18 mouse cellular contexts compared by ENCODE assay signal in genomic region chr19:57109620-57110019, GRCm38 (mm10).
A peak's percentile ranks its signal among the peaks of the same experiment; 100 is the strongest.
DNase-seq lines count a peak whose midpoint lies in the region; ATAC-seq and TF ChIP-seq lines count a peak whose summit lies in the region.
"Had no signal": no experiment of that assay in that cellular context is flagged by ENCODE, and none has a peak within 500 bp of the region (broad histone marks: within the 10 kb centered on the region; RNA-seq: fewer than 3 reads in every experiment).

No protein-coding gene starts in this region.

- intact Hi-C loops in gastrocnemius, adult 2 months (cut with DNase I) = no loop called here

- WGBS in heart, embryonic 13.5 days = 56% methylated on average over 7 of the region's 7 CpGs

- no peak for ATAC-seq in heart, embryonic 13.5 days (ENCODE audit: extremely low read depth, insufficient number of reproducible peaks, low FRiP score, low TSS enrichment)
- ATAC-seq: forebrain, embryonic 13.5 days; inflammation-experienced regulatory T-cells, adult 6 months had no signal

- H3K4me3 ChIP-seq in gastrocnemius, adult 2 months = no peak overlapping the region
- H3K4me3 ChIP-seq in heart, embryonic 13.5 days = no peak overlapping the region
- H3K4me3 ChIP-seq: embryonic facial prominence, embryonic 15.5 days; forebrain, embryonic 13.5 days; hindbrain, embryonic 10.5 days; left cerebral cortex, adult 2 months; limb, embryonic 12.5 days; liver, embryonic 15.5 days had no signal

- no peaks in the 10 kb centered on the region for H3K9me3 ChIP-seq in heart, embryonic 13.5 days
- H3K9me3 ChIP-seq: embryonic facial prominence, embryonic 15.5 days; forebrain, embryonic 13.5 days; hindbrain, embryonic 10.5 days; limb, embryonic 12.5 days; liver, embryonic 15.5 days had no signal

- no peak for TF ChIP-seq CTCF in gastrocnemius, adult 2 months (IDR thresholded peaks at IDR 0.05)

- H3K36me3 ChIP-seq in heart, embryonic 13.5 days = peaks cover 10% of the 10 kb centered on the region
- H3K36me3 ChIP-seq: embryonic facial prominence, embryonic 15.5 days; limb, embryonic 12.5 days; liver, embryonic 15.5 days had no signal

- H3K4me2 ChIP-seq in heart, embryonic 13.5 days = no peak overlapping the region
- H3K4me2 ChIP-seq: embryonic facial prominence, embryonic 15.5 days; forebrain, embryonic 13.5 days; limb, embryonic 12.5 days; liver, embryonic 15.5 days had no signal

- no peak overlapping the region for H3K9ac ChIP-seq in heart, embryonic 13.5 days
- H3K9ac ChIP-seq: embryonic facial prominence, embryonic 15.5 days; forebrain, embryonic 13.5 days; limb, embryonic 12.5 days; liver, embryonic 15.5 days had no signal

- no peaks in the 10 kb centered on the region for H3K27me3 ChIP-seq in heart, embryonic 13.5 days (replicated peaks)
- H3K27me3 ChIP-seq: embryonic facial prominence, embryonic 15.5 days; forebrain, embryonic 13.5 days; limb, embryonic 12.5 days; liver, embryonic 15.5 days had no signal

- peak overlapping the region; percentile 68 for H3K27ac ChIP-seq in gastrocnemius, adult 2 months
- peak overlapping the region; percentile 24 for H3K27ac ChIP-seq in heart, embryonic 13.5 days (replicated peaks)
- H3K27ac ChIP-seq: embryonic facial prominence, embryonic 15.5 days; forebrain, embryonic 13.5 days; hindbrain, embryonic 10.5 days; left cerebral cortex, adult 2 months; limb, embryonic 12.5 days; liver, embryonic 15.5 days had no signal

- peaks cover 41% of the 10 kb centered on the region for H3K4me1 ChIP-seq in heart, embryonic 13.5 days

- peak; percentile 51 for DNase-seq in gastrocnemius, adult 2 months
- DNase-seq in gastrocnemius, postnatal 4 days (ENCODE audit: low spot score in 2 of 2) = no peak
- DNase-seq in kidney, postnatal 10 days = peak; percentile 33
- DNase-seq in kidney, postnatal 4 days = no peak
- peak; percentile 52 for DNase-seq in heart, postnatal 4 days
- DNase-seq in cerebellum, adult 8-10 months = no peak
- DNase-seq: B cell, adult 2 months; cerebellum, adult 18-20 months; midbrain, embryonic 14.5 days; thymus, postnatal 36 days had no signal

Comparison
In these comparisons a context has a peak if more than half of its experiments do, and no peak if none do; other contexts are left out.
1. DNase-seq: peak in gastrocnemius, adult 2 months (single experiment), kidney, postnatal 10 days (single experiment) and heart, postnatal 4 days (single experiment); none in gastrocnemius, postnatal 4 days (0 of 2), kidney, postnatal 4 days (0 of 2) and cerebellum, adult 8-10 months (single experiment).